Mouse (Mus musculus) c-Kit-positive CD71-positive TER-119-positive erythroid progenitor cells, embryonic 14.5 days (primary cell): ENCODE measurements at regions not wholly inside any gene's neighbourhood (a gene's known extent, or its start where the extent isn't known, plus 50 kb on each side); places are given as distances from the start of the nearest gene placed in this dataset.
A peak's percentile ranks its signal among the peaks of the same experiment; 100 is the strongest.

Experiments used
- DNase-seq: peaks from one replicate; pipeline ENCODE4 v3.0.0-alpha.2; 2013; ENCODE audit warnings: low spot score

GRCm38 (mm10) chr11:44229996-44230395 is 169.9 kb upstream of the Il12b start:
- no peak for DNase-seq

GRCm38 (mm10) chr11:44235456-44235855 is 164.4 kb upstream of the Il12b start:
- no peak for DNase-seq

GRCm38 (mm10) chr11:44238051-44238450 is 161.8 kb upstream of the Il12b start:
- no peak for DNase-seq

- no peak for DNase-seq
Observed at GRCm38 (mm10) chr11:44238598-44238997, 161.3 kb upstream of the Il12b start.

GRCm38 (mm10) chr11:44243184-44243583 is 156.7 kb upstream of the Il12b start:
- no peak for DNase-seq

- no peak for DNase-seq
Observed at GRCm38 (mm10) chr11:44251821-44252220, 148.0 kb upstream of the Il12b start.

- no peak for DNase-seq
Observed at GRCm38 (mm10) chr11:44260376-44261111, 139.3 kb upstream of the Il12b start.

- no peak for DNase-seq
Observed at GRCm38 (mm10) chr11:44261657-44262056, 138.2 kb upstream of the Il12b start.

GRCm38 (mm10) chr11:44262571-44262970 is 137.3 kb upstream of the Il12b start:
- DNase-seq = no peak

GRCm38 (mm10) chr11:44272268-44272667 is 127.6 kb upstream of the Il12b start:
- DNase-seq = no peak

- no peak for DNase-seq
Observed at GRCm38 (mm10) chr11:44278521-44279208, 121.2 kb upstream of the Il12b start.

GRCm38 (mm10) chr11:44285961-44286360 is 113.9 kb upstream of the Il12b start:
- no peak for DNase-seq

GRCm38 (mm10) chr11:44288825-44289224 is 111.0 kb upstream of the Il12b start:
- no peak for DNase-seq

- no peak for DNase-seq
Observed at GRCm38 (mm10) chr11:44303786-44304185, 96.1 kb upstream of the Il12b start.

GRCm38 (mm10) chr11:44316061-44316460 is 83.8 kb upstream of the Il12b start:
- no peak for DNase-seq

GRCm38 (mm10) chr11:44319136-44319535 is 80.7 kb upstream of the Il12b start:
- no peak for DNase-seq

GRCm38 (mm10) chr11:44323314-44323713 is 76.5 kb upstream of the Il12b start:
- DNase-seq = no peak

GRCm38 (mm10) chr11:44325066-44325465 is 74.8 kb upstream of the Il12b start:
- no peak for DNase-seq

- no peak for DNase-seq
Observed at GRCm38 (mm10) chr11:44325525-44325924, 74.3 kb upstream of the Il12b start.

GRCm38 (mm10) chr11:44329503-44329902 is 70.4 kb upstream of the Il12b start:
- DNase-seq = no peak

- DNase-seq = no peak
Observed at GRCm38 (mm10) chr11:44330438-44330837, 69.4 kb upstream of the Il12b start.

- DNase-seq = peak; percentile 54
Observed at GRCm38 (mm10) chr11:44330851-44331773, 68.8 kb upstream of the Il12b start.

GRCm38 (mm10) chr11:44331774-44332129 is 68.1 kb upstream of the Il12b start:
- no peak for DNase-seq
